Mouse (Mus musculus) ovary, postnatal 10 days (tissue): Measurements from ENCODE around the gene Mgea5.

Source experiments
- DNase-seq: peaks from one replicate; pipeline ENCODE4 v3.0.0; 2022; ENCODE audit warnings: low spot score

Mgea5 gene

GRCm38 (mm10) chr19:45731658-45732057 is 52.0 kb downstream of the Mgea5 start:
- DNase-seq = no peak

- DNase-seq = no peak
These were observed 53.6 kb downstream of the Mgea5 start for GRCm38 (mm10) chr19:45730042-45730441.

DNA sequence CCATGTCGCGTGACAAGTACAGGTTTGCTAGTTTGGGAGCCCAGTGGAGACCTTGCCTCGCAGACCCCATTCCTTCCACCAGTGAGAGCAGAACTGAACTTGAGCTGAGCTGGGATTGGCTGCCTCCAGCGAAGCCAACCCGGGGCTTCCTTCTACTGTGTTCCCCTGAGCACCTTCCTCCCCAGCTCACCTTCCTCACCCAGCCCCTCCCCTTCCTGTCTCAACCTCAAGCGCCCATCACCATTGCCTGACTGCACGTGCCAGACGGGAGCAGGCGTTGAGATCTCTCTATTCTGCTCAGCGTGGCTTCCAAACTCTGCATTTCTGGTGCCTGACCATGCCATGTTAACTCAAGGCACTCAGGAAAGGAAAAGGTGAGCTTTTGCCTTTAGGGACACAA is 56.4 kb downstream of the Mgea5 start:
- DNase-seq = no peak

DNA sequence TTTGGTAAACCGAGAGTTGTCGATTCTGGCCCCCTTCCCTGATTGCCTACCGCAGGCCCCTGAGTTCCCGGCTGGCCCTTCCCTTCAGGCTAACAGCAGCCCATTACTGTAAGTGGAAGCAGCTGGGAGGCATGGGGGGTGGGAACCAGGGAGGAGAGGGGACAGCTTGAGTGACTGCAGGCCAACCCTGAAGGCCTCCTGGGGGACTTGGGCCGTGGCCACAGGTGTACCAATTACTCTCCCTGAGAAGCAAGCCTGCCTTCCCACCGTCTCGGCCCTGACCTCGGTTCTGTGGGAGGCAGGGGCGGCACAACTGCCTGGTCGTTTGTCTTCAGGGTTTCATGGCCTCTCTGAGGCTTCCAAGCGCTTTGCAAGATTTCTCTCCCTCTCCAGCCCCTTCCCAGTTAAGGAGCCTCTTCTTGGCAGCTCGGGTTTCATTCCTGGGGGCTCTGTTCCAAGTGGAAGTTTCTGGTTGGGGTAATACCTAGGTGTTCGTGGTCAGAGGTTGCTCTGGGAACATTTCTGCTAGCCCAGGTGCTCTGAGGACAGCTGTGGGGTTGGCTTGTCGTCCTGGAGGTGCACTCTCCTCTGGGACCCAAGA is 57.9 kb downstream of the Mgea5 start:
- DNase-seq = no peak

DNA sequence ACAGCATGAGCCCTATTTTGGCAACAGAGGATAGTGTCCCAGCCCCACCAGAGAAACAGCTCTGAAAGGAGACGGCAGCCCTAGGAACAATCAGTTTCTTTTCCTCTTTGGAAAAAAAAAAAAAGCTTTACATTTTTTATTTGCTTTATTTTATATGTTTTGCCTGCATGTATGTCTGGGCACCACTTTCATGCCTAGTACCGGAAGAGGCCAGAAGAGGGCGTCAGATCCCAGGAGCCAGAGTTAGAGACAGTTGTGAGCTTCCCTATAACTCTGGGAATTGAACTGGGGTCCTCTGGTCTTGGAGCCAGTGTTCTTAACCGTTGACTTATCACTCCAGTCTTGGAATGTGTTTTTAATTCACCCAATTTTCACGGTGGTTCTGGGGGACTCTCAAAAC is 61.4 kb downstream of the Mgea5 start:
- no peak for DNase-seq

DNA sequence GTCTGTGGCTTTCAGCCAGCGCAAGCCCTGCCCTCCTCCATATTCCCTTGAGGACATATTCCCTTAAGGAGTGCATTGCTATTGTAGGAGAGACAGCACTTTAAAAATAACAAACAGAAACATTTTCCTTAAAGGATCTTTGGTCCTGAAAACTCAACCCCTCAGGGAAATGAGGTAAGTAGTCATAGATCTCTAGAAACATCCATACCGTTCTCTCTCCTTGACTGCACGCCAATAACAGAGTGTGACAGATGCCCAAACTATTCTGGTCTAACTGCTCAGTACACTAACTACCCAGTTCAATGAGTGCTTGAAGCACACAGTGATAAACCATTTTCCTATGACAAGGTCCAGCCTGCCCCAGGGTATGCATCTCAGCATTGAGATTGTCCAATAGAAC is 65.4 kb downstream of the Mgea5 start:
- DNase-seq = no peak

DNA sequence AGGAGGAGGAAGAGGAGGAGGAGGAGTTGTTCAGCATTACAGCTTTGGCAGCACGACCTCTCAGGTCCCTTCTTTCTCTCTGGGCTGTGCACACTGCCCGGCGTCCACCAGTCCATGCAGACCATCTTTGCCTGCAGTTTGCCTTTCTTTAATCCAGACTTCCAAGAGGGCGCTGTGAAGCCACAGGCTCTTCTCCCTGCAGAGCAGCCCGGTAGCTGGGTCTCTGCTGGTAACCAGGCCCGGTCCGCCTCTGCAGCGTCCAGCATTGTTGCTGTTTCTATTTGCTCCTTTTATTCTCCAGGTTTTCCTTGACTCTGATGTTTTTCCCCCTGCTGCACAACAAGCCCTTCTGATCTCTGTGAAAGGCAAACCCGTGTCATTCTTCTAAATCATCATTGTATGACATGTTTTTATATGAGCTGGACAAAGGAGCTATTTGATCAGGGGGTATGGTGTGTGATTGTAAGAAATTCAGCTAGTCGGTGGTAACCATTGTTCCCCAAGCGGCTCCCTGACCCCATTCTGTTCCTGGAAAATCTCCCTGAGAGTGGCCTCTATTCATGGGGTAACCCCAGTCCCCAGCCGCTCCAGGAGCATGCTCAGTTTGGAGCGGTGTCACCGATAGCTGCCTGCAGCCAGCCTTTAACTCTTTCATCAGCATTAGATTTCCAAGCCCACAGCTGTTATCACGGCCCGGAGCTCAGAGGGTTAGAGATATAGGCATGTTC is 66.0 kb downstream of the Mgea5 start:
- DNase-seq = peak; percentile 15

DNA sequence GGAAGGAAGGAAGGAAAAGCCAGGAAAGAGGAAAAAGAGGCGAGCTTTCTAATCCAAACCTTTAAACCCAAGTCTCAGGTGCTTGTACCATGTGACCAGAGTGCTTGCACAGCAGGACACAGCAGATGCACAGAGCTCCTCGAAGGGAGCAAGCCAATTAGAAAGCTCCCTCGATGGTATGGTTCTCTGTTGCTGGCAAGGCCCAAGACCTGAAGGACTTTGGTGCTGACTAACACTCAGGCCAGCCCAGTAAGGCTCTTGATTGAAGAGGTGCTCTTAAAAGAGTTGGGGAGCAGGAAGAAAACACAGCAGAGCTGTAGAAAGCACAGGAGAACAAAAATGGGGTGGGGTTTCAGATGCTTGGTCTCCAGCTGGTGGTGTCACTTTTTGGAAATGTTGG is 74.9 kb downstream of the Mgea5 start:
- no peak for DNase-seq
